Mouse (Mus musculus) lung, postnatal 0 days (tissue): ENCODE results near the gene Gm11437.

Experiments
- CTCF ChIP-seq: IDR thresholded peaks from 2 replicates; pipeline ENCODE4 v1.5.1; 2016; ENCODE audit warnings: antibody characterized with exemption, mild to moderate bottlenecking
- EP300 ChIP-seq: IDR thresholded peaks from 2 replicates; pipeline ENCODE4 v1.6.1; 2016; ENCODE audit warnings: antibody characterized with exemption, mild to moderate bottlenecking, control low read depth

GRCm38 (mm10) chr11:84194751-84195150 lies 27.5 kb upstream of the Gm11437 start:
- TF ChIP-seq CTCF: no peak
- TF ChIP-seq EP300: no peak
